Mouse (Mus musculus) Muller cell, postnatal 12 days (primary cell): ENCODE measurements around the gene Necap2.
A peak's percentile ranks its signal among the peaks of the same experiment; 100 is the strongest.

Source experiments
- DNase-seq: peaks from one replicate; pipeline ENCODE4 v3.0.0-alpha.2; 2015; ENCODE audit errors: inconsistent ontology term

Necap2 gene

DNA sequence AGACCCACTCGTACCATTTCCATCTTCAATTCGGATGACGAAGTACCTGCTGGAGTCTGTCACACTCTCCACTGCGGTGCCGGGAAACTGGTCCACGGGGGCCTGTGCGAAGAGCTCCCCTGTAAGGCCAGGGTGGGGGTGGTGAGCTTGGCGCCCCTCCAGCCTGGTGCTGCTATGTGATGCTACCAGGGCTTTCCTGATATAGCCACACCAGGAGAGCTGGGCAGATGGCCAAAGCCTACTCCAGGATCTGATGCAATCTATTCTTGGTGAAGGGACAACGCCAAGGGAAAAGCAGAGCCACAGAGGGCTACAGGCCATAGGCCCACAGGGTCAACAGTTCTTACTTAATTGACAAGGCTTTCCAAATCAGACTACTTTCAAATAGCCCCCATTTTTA is 4.5 kb downstream of the Necap2 start:
- DNase-seq = peak; percentile 32

DNA sequence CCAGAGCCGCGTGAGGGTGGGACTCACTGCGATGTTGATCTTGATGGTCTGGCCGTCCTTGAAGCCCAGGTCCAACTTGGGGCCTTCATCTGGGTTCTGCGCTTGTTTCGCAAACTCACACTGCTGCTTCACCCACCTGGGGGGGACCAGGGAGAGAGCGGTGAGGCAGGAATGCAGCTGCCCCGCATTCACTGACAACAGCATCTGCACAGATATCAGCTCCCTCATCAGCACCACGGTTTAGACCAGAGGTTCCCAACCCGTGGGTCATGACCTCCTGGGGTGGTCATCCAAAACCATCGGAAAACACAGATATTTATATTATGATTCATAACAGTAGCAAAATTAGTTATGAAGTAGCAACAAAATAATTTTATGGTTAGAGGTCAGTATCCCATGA is 5.7 kb downstream of the Necap2 start:
- DNase-seq = no peak

DNA sequence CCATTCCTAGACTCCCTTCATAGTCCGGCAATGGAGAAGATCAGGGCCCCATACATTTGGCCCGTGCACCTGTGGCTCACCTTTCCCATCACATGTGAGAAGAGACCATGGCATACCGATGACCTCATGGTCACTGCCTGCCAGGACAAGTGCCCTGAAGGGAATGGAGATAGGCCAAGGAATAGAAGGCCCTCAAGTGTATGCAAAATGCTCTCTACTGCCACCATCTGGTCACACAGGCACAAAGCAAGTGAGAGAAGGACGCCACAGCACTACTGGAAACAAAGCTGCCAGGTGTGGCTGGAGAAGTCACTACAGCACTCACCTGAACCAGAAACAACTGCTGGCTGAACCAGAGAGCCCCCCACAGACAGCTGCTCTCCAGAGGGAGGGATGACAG is 8.4 kb downstream of the Necap2 start:
- DNase-seq = peak; percentile 28

DNA sequence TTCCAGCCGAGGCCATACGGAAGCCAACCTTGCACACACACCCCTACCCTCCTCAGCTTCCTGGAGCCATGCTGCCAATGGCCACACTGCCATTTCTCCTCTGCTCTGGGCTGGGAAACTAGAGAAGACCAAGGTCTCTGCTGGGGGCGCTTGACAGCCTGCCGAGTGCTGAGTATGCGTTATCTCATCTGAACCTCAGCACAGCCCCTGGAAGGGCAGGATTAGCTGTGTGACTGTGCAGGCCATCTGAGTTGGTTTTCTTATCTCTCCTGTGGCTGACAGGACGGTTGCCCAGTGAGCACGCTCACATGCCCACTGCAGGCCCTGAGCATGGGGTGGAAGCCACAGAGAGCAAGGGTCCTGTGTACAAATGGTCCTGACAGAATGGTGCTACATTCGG is 9.5 kb downstream of the Necap2 start:
- no peak for DNase-seq

DNA sequence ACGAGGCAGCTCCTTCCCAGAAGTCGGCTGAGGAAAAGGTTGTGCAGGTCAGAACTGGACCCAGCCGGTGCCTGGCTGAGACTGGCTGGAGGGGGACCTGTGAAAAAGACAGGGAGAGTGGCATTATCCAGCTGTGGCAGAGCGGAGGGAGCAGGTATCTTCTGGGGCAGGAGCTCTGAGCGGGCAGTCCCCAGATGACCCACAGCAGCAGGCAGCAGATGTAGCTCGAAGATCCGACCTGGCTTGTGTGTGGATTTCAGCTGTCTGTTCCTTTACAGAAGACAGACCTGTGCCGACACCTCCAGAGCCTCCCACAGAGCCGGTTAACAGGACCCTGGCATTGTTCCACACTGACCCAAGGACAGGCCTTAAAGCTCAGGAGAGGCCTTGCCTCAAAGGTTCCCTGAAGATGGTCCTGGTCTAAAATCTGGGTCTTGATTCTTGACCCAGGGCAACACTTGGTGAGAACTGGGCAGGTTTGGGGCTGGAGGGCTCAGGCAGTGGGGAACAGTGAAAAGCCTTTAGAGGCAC is 10.6 kb downstream of the Necap2 start:
- no peak for DNase-seq

DNA sequence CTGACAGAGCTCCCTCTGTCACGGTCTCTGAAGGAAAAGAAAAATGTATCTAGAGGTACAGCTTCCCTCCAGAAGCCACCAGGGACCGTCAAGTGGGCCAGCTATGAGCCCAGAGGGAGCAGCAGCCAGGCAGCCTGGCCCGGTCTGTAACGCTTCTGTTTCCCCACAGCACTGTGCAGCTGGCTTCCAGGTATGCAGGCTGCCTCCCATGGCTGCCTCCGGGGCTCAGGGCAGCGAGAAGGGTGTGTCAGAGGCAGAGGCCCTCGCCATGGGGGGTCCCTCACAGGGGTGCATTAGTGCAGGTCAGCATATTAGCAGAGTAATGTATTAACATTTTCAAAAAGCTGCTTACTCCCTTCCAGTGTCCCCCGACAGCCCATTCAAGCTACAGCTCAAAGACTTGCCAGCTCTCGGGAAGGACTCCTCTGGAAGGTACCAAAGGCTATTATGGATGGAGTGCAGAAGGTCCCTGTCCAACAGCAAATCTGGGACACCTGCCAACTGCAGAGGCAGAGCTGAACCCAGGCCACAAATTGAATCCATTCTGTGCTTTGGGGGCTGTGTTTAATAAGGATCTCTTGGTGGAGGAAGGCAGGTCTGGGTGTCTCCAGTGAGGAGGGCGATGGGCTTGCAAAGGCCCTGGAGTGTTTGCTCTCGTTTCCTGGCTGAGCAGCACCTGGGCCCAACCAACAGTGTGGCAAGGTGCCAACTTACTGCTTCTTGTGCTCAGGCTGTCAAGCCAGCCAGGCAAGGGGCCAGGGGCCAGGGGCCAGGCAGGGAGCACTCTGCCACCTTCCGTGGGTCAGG is 11.2 kb downstream of the Necap2 start:
- DNase-seq = peak; percentile 33

DNA sequence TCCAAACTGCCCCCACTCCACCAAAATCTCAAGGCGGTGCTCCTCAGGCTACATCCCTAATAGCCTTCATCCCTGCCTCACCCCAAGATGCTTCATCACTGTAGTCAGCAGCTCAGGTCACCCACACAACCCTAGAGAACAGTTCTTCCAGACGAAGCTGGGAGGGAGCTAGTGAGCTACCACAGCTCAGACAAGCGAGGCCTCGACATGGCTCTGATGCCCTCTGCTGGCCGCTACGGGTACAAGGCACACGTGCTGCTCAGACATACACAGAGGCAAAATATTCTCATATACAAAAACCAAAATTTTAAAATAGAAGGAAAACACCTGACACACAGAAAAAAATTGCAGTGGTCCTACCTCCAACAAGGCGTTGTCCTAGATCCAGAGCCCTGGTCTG is 13.0 kb downstream of the Necap2 start:
- DNase-seq = peak; percentile 70

DNA sequence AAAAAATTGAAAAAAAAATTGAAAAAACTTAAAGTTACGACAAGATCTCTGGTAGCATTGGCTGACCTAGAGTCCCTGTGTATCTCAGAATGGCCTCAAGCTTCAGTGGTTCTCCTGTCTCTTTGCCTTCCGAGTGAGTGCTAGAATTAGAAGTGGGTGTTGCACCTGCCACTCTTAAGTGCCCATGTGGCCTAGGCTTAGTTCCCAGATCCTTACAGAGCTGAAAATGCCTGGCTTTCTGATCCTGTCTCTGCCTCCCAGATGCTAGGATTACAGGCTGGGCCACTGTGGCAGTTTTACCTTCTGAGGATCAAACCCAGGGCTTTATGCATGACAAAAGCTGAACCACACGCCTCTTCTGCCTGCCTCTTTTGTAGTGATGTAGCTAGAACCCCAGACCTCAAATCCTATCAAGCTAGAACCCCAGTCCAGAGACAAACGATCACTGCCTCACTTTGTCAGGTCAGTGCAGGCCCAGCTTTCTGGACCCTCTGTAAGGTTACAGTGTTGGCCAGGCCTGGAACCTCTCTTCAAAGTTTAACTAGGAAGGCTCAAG is 14.0 kb downstream of the Necap2 start:
- DNase-seq = no peak

DNA sequence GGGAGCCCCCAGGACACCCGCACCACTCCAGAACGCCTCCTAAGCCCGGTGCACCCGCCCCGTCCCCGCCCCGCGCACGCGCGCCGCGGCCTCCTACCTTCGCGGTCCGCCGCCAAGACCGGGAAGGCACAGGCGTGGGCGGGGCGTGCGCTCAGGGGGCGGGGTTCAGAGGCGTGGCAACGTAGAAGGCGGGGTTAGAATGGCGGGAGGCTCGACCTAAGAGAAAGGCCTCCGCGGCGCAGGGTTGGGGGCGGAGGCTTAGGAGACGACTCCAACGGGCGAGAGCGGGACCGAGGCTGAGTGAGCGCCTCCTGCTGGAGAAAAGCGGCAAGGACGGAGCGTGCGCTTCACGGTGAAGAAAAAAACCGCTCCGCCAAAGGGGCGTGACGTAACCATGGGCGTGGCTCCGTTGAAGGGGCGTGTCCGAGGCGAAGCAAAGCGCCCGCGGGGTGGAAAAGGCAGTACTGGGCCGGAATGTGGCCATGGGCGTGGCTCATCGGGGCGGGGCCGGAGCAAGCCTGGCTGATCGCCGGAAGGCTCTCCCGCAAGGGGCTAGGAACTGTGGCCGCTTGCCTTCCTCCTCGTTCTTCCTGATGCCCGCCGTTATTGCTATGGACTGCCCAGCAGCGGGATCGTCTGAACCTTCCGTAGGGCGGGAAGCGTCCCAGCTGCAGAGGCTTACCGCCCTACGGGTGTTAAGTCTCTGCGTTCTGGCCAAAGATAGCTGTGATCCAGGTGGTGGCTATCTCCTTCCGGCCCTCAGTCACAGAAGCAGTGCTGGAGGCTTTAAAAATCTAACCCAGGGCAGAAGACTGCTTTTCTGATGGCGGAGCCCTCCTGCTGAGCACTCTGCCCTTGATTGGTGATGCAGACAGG is 17.5 kb downstream of the Necap2 start, which contains the start of gene Crocc:
Crocc (minus strand) TSS at position 125 of the 876 bp plus-strand sequence.
- DNase-seq = peak; percentile 100

DNA sequence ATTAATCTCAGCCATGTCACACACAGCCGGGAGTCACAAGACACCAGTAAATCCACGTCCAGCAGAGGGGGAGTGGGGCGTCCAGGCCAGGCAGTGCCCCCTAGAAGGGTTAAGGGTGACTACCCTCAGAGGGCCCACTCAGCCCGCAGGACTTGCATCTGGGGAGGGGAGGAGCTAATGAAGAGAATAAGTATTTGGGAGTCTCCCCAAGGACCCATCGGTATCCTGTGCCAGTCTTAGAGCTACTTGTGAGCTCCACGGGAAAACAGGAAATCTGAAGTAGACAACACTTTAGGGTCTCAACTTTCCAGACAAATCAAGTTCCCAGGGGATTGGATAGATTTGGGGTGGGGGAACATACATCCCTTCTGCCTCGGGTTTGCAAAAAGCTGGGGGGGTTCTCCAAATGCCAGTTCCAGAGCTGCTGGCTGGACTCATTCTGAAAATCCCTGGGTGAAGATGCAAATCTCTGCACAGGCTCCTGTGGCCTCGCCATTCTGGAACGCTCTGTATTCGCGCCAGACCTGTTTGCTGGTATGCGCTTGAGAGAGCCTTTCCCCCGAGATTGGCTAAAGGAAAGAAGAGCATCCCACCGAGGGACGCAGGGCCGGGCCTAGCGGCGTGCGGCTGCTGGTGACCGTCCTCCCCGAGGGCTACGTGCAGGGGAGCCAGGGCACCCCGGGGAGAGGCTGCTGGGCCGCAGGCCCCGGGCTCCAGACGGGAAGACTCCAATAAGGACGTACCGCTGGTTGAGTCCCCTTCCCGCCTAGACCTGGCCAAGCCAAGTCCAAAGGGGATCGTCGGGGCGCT is 18.3 kb downstream of the Necap2 start:
- DNase-seq = no peak

DNA sequence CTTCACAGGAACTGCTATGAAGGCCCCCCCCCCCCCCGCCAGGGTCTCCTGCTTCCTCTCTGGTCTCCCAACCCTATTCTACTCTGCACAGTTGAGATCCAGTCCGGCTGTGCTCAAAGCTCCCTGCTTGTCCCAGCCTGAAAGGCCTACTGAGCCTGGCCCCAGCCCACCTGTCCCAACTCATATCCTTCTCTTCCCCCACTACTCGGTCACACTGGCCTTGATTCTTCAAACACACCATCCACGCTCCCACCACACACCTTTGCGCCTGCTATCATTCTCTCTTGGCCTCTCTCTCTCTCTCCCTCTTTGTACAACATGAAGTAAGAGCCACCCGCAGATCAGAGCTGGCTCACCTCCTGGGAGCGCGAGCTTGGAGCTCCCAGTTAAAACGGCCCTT is 19.3 kb downstream of the Necap2 start:
- no peak for DNase-seq

DNA sequence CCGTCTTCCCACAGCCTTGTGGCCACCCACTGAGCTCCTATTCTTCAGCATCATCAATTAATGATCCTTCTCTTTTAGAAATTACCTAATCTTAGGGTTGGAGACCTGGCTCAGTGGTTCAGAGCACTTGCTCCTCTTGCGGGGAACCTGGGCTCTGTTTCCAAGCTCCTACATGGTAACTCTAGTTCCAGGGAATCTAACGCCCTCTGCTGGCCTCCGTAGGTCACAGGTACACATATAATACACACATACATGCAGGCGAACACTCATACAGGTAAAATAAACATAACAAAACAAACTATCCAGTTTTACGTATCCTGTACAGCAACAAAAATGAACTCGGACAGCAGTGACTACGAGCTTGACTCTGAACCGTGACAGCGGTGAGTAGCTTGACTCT is 21.2 kb downstream of the Necap2 start:
- no peak for DNase-seq

DNA sequence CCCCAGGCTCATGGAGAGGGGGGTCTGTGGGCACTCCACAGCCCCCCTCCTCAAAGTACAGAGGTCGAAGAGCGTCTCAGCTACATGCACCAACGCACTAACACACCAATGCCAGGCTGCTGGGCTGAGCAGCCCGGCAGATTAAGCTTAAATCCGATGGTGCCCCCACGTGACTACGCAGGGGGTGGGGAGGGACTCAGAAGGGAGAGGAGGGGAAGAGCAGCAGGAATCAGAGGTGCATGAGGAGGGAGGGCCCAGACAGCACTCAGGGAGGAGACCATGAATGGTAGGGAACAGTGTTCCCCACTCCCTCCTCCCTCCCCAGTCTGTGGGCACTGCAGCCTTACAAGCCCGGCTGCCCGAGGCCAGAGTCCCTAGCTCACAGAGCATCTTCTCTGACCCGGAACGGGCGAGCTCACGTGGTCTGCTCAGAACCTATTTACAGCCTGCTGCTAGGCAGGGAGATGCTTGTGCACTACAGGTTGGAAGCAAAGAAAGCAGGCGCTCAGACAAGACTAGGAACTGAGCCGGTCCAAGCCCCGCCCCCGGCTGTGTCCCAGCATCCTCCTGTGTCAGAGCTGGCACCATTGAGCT is 24.5 kb downstream of the Necap2 start:
- peak; percentile 79 for DNase-seq

DNA sequence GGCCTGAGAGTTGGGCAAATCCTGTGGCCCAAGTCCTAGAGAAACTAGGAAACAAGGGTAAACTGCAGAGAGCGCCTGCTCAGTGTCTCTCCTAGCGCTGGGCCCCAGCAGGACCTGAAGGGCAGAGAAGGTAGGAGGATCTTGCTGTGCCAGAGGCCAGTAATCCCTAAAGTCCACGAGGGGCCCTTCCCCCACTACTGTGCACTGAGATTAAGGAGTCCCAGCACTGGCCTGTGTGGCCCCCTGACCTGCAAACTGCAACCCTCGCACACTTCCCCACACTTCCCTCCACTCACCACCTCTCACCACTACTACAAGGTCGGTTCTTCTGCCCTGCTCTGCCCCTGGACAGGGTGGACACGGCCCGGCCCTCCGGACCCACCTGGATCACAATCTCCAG is 25.0 kb downstream of the Necap2 start:
- DNase-seq = no peak

DNA sequence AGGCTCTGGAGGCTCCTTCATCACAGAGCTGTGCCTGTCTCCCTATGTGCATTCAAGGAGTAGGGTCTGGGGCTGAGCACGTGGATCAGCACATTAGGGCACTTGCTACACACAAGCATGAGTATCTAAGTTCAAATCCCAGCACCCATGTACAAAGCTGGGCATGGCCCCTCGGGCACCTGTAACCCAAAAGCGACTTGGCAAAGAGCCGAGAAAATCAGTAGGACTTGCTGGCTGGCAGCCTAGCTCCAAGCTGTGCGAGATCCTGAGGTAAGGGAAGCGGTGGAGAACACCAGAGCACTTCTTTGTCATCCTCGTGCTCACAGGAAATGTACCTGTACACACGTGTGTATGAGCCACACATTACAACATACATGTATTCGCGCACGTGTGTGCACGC is 25.7 kb downstream of the Necap2 start:
- DNase-seq = no peak

DNA sequence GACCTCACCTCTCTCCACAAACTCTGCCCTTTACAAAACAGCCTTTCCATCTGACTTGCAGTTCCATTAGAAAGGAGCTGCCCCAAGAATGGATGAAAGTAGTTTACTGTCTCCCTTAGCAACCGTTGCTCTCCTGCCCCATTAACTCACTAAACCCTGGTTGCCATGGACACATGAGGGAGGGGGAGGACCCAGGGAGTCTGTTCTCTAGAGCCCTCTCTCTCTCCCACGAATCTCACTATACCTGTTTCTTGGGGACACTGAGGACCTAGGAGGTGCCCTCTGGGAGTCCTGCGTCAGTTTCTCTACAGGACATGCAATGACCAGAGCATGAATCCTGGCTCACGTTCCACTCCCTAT is 28.7 kb downstream of the Necap2 start:
- peak; percentile 79 for DNase-seq

DNA sequence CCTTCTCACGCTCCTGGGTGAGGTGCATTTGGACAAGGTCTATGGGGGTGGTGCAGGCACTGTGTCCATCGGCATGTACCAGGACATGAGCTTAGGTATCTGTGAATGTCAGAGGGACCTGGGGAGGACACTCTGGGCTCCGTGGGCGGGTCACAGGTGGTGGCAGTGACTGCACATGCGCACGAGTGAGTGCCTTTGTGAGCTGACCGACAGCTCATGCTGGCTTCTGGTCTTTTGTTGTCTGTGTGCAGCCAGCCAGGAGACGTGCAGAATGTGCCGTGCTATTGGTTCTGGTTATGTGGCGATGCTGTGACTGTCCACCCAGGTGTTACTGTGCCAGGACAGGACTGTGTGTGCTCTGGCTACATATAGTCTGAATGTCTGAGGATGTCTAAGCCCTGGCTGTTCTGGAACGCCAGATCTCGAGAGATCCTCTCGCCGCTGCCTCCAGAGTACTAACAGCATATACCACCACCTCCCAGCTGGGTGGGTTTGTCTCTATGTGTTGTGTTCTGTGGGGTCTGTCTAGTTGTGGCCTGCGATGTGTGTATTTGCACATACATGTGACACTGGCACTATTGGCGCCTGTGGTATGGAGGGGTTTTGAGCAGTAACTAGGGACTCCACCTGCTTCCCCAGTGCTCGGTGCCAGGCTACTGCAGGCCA is 29.2 kb downstream of the Necap2 start:
- DNase-seq = peak; percentile 43

DNA sequence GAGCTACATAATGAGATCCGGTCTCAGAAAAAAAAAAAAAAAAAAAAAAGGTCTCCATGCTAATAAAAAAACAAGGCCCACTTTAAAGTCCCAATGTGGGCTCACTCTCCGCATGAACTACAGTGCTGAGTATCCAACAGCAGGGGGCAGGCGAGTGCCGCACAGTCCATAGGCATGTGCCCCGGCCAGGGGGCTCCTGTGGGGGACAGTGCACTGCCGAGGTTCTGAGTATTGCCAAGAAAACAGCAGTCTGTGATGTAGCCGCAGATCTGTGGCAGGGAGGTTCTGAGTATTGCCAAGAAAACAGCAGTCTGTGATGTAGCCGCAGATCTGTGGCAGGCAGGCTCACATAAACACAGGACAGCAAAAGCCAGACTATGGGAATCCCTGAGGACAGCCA is 33.3 kb downstream of the Necap2 start:
- peak; percentile 64 for DNase-seq

DNA sequence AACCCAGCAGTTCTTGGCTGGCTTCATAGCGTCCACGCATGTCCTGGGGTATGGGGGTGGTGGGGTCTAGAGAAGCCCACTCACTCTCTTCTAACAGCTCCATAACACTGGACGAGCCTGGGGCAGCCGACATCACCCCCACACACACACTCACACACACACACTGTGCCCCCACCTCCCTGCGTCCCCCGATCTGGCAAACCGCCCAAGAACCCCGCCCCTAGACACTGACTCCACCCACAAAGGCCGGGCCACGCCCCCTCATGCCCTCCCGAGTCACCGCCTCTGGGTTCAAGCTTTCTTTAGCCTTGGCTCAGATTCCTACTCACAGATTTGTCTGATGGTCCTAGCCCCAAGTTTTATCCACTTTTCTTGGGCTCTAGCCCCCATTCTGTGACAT is 37.0 kb downstream of the Necap2 start:
- no peak for DNase-seq
